Mouse (Mus musculus) inflammation-experienced regulatory T-cells, adult 16 weeks (primary cell): ENCODE measurements around the gene Klhl22. TPM values are rescaled to one million over a fixed set of nuclear protein-coding genes. Genes with fewer than 3 reads are reported as not detected.

ENCODE experiments used
- polyA plus RNA-seq: library from polyadenylated mRNA; unstranded; fragments of 100-300 nt; shearing (Covaris generic); gene quantifications from one replicate; pipeline ENCODE4 v1.2.1, GENCODE M21; 2017

The Klhl22 gene
- polyA plus RNA-seq = 18.3 TPM

DNA sequence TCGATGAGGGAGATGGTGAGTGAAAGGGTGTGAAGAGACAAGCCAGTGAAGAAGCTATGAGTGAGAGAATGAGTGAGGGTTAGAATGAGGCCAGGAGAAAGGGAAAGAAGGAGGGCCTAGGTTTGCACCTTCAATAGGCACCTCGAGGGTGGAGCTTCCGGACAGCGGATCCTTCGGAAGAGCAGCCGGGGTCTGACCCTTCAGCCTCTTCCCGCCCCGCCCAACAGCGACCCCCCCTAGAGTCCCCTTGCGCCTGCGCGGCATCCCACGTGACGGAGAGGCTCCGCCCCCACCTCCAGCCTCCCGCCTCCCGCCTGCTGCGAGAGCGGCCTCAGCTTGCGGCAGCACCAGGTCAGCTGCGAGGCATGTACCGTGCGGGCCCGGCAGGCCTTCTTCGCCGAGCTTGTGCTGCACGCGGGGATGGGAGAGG lies at the start of gene Klhl22:
TSS of gene Klhl22 (plus strand) at position 275 of the 430 bp plus-strand sequence.

DNA sequence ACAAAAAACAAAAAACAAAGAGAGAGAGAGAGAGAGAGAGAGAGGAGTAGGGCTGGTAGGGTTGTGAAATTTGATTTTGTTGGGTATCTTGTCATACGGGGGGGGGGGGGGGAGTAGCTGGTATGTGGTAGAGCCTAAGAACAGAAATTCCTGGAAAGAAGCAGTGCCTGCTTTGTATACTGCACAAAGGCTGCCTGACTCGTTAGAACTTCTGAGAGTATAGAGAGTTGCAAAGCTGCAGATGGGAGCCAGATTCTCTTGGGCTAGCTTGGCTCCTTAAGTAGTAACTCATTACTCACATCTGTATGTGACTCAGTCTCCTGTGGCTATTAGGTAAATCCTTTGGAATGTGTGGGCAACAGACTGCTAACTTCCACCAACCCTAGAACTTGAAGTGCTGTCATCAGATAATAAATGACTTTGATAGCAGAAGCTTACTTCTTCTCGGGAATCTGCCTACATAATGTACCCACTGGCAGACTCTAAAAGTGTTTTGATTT lies 26.5 kb upstream of the Klhl22 start, which contains the start of gene Med15:
TSS of gene Med15 (minus strand) at position 51 of the 500 bp plus-strand sequence.

DNA sequence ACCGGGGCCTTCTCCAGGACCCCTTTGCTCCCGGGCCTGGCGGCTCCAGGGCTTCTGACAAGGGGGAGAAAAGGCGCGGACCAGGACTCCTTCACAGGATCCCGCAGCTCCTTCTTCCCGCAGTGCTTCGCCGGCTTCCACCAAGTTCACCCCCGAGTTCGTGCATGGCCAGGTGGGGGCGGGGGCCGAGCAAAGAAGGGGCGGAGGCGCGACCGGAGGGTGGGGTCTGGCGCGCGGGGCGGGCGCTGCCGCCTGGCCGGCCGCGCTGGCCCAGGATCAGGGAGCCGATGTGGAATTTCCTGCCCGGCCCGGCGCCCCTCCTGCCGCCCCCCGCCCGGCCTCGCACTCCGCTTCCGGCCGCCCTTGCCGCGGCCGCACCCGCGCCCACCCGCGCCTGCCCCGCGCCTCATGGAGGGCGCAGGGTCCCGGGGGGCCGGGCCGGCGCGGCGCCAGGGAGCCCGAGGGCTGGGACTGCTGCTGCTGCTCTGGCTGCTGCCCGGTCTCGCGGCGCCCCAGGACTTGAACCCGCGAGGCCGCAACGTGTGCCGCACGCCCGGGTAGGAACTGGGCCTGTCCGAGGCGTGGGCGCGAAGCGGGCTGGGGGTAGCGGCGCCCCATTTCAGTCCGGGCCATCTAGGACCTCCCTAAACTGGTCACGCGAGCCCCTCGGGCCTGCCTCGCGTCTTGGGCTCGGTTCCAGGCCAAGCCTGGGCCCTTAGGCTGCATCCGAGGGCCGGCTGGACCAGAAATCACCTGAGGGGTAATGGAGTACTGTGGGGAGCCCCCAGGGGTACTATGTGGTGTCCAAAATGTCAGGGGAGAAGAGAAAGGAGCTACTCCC lies 37.8 kb downstream of the Klhl22 start, which contains the start of gene Scarf2:
TSS of gene Scarf2 (plus strand) at position 312 of the 841 bp plus-strand sequence.

DNA sequence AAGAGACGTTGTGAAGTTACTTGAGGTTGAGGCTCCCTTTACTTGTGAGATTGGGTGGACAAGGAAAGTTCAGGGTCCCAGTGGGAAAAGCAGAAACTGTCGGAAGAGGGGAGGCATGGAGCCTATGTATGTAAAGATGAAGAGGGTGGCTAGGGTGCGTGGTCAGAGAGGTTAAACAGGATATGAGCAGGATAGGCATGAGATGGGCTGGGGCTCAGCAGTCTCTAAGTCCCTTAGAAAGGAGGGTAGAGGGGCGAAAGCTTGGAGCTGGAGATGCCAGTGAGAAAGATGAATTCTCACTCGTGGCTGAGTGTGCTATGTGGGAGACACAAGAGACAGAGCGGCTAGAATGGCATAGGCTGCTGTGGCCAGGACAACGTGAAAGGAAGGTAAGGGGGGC lies 73.4 kb downstream of the Klhl22 start, which contains the start of gene B830017H08Rik:
TSS of gene B830017H08Rik (plus strand) at position 301 of the 400 bp plus-strand sequence.

DNA sequence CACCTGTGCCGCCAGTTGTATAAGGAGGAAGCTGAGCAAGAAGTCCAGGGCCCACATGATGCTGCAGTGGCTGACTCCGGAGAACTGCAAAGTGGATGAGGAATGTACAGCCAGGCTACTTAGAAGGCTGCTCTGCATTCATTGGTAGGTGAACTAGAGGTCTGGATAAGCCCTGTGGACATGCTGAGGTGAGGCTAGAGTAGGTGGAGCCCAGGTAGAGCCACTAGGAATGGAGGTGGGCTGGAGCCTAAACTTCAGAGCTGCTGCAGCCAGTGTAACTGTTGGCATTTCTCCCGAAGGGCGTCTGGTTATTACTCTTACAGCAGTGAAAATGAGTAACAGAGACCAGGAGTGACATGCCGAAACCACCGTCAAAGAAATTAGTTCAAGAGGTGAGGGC lies 78.6 kb downstream of the Klhl22 start, which contains the start of gene Car15:
TSS of gene Car15 (minus strand) at position 314 of the 400 bp plus-strand sequence.

Other genes starting within 250 kb of the Klhl22 start
- 83.2 TPM for gene Thap7, start 228.5 kb upstream of the Klhl22 start, polyA plus RNA-seq
- gene Lrrc74b, start 198.4 kb upstream of the Klhl22 start, polyA plus RNA-seq = not detected
- gene P2rx6, start 197.7 kb upstream of the Klhl22 start, polyA plus RNA-seq = not detected
- 4.0 TPM for gene Slc7a4, start 176.4 kb upstream of the Klhl22 start, polyA plus RNA-seq
- gene Smpd4, start 140.3 kb upstream of the Klhl22 start, polyA plus RNA-seq = 31.1 TPM
- gene Ccdc74a, start 113.1 kb upstream of the Klhl22 start, polyA plus RNA-seq = 0.54 TPM
- gene Med15, start 26.7 kb upstream of the Klhl22 start, polyA plus RNA-seq = 201 TPM
- not detected for gene Scarf2, start 37.7 kb downstream of the Klhl22 start, polyA plus RNA-seq
- gene B830017H08Rik, start 73.5 kb downstream of the Klhl22 start, polyA plus RNA-seq = not detected
- gene Car15, start 78.7 kb downstream of the Klhl22 start, polyA plus RNA-seq = 2.0 TPM
- not detected for gene Gm20518, start 132.1 kb downstream of the Klhl22 start, polyA plus RNA-seq
- not detected for gene Tssk1, start 134.6 kb downstream of the Klhl22 start, polyA plus RNA-seq
- gene Dgcr2, start 138.9 kb downstream of the Klhl22 start, polyA plus RNA-seq = 82.8 TPM
- gene Tssk2, start 139.0 kb downstream of the Klhl22 start, polyA plus RNA-seq = not detected
- 71.3 TPM for gene Ess2, start 151.7 kb downstream of the Klhl22 start, polyA plus RNA-seq
- not detected for gene Gsc2, start 155.4 kb downstream of the Klhl22 start, polyA plus RNA-seq
- gene Slc25a1, start 168.6 kb downstream of the Klhl22 start, polyA plus RNA-seq = 30.6 TPM
- not detected for gene Vpreb2, start 220.8 kb downstream of the Klhl22 start, polyA plus RNA-seq